Mouse (Mus musculus): ENCODE results near the gene Gm14569. TPM values are rescaled to one million over a fixed set of nuclear protein-coding genes. Genes with fewer than 3 reads are reported as not detected.

The Gm14569 gene
- total RNA-seq, 1 experiment from 2014 or later, result not detected

- no peak for ATAC-seq (ENCODE audit: extremely low read depth, insufficient number of reproducible peaks, low FRiP score, poor library complexity, severe bottlenecking)
Observed at GRCm38 (mm10) chrX:36389971-36390370, 101.7 kb downstream of the Gm14569 start.

DNA sequence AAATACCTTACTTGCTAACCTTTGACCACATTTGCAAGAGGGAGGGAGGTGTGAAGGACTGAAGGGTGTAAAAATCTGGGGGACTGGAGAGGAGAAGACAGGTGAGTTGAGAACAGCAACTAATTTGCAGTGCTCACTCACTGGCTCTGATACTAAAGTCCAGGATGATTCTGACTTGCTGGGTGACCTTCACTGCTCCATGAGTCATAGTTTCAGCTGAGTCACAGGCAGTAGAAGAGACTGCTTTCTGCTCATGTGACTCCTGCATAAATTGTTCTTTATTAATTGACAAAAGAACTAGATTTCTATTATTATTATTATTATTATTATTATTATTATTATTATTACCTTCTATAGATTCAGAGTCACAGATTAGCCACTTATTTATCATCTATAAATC, 106.3 kb downstream of the Gm14569 start:
- no peak for ATAC-seq (ENCODE audit: extremely low read depth, insufficient number of reproducible peaks, low FRiP score, poor library complexity, severe bottlenecking)

Other genes with a start within 250 kb of the Gm14569 start
- 0.58 and 1.5 TPM in 2 replicates for gene Lonrf3, start 163.5 kb downstream of the Gm14569 start, total RNA-seq (2017)
- gene Gm6268, start 90.5 kb downstream of the Gm14569 start, total RNA-seq (2017), result not detected in 2 replicates
- gene Pgrmc1, start 106.4 kb upstream of the Gm14569 start, total RNA-seq (2017), result 32.9 TPM in 2 replicates
- gene Akap17b, start 153.6 kb upstream of the Gm14569 start, total RNA-seq (2017), result 4.2 and 7.4 TPM in 2 replicates

Measured in neutrophil, adult 5-6 weeks (primary cell).